Mouse (Mus musculus) kidney, embryonic 14.5 days (tissue): ENCODE results near the gene Olfr55. TPM values are rescaled to one million over a fixed set of nuclear protein-coding genes. Genes with fewer than 3 reads are reported as not detected.
"Not testable (repeated sequence)": the region's sequence is repeated elsewhere in the genome, so short reads cannot be mapped to it uniquely, and the experiment has no call there.

Source experiments
- ATAC-seq: fragments of 200-750 bp; cut with Nextera tagmentation; 2 replicates; pipeline ENCODE4 v1.8.0; 2017; ENCODE audit warnings: moderate number of reproducible peaks, mild to moderate bottlenecking, moderate TSS enrichment, moderate library complexity; ENCODE audit not compliant: low FRiP score, low TSS enrichment
- H3K27ac ChIP-seq: fragments of 300-500 bp; sonication (generic); 2 replicates; pipeline ENCODE4 v1.5.1; 2014; ENCODE audit warnings: low read depth, mild to moderate bottlenecking, low read length, moderate library complexity, mixed read lengths
- H3K27me3 ChIP-seq: fragments of 300-500 bp; sonication (generic); 2 replicates; pipeline ENCODE4 v1.6.1; 2014; ENCODE audit warnings: mild to moderate bottlenecking, low read length; ENCODE audit not compliant: control insufficient read depth, insufficient read depth
- H3K36me3 ChIP-seq: fragments of 300-500 bp; sonication (generic); 2 replicates; pipeline ENCODE4 v1.6.1; 2014; ENCODE audit warnings: low read length, mixed read lengths; ENCODE audit not compliant: control insufficient read depth, insufficient read depth
- H3K4me1 ChIP-seq: fragments of 300-500 bp; sonication (generic); 2 replicates; pipeline ENCODE4 v1.6.1; 2014; ENCODE audit warnings: low read length, mixed read lengths; ENCODE audit not compliant: control insufficient read depth, insufficient read depth
- H3K4me2 ChIP-seq: fragments of 300-500 bp; sonication (generic); replicated peaks from 2 replicates; pipeline ENCODE4 v1.6.1; 2014; ENCODE audit warnings: low read depth, mild to moderate bottlenecking, low read length
- H3K4me3 ChIP-seq: fragments of 300-500 bp; sonication (generic); 2 replicates; pipeline ENCODE4 v1.5.1; 2014; ENCODE audit warnings: mild to moderate bottlenecking, low read length
- H3K9ac ChIP-seq: fragments of 300-500 bp; sonication (generic); 2 replicates; pipeline ENCODE4 v1.6.1; 2014; ENCODE audit warnings: low read depth, mild to moderate bottlenecking, low read length, moderate library complexity
- H3K9me3 ChIP-seq: fragments of 300-500 bp; sonication (generic); 2 replicates; pipeline ENCODE4 v1.6.1; 2016; ENCODE audit warnings: low read length; ENCODE audit not compliant: control insufficient read depth
- WGBS: fragments of 180-500 bp; shearing (Covaris S2); extraction: QIAGEN DNeasy Blood & Tissue Kit; methylation state at CpG from one replicate; pipeline ENCODE4 v1.1.7; 2014; 5-methylcytosine and 5-hydroxymethylcytosine counted together
- polyA plus RNA-seq: library from polyadenylated mRNA; unstranded; fragments of >200 nt; fragmentation: Nextera tagmentation; extraction: Ambion mirVana; gene quantifications from 2 replicates; pipeline ENCODE4 v1.2.1, GENCODE M21; 2014

The Olfr55 gene
- not detected in 2 replicates for polyA plus RNA-seq

GRCm38 (mm10) chr17:33168147-33168546, at the start of gene Olfr55:
TSS of gene Olfr55 (plus strand) at chr17:33168447.
- not testable (repeated sequence) for H3K4me3 ChIP-seq, H3K9me3 ChIP-seq, H3K4me2 ChIP-seq, H3K9ac ChIP-seq, H3K27ac ChIP-seq, ATAC-seq, H3K27me3 ChIP-seq, H3K36me3 ChIP-seq, H3K4me1 ChIP-seq
- WGBS, result 80% methylated on average over 1 of the region's 1 CpGs

DNA sequence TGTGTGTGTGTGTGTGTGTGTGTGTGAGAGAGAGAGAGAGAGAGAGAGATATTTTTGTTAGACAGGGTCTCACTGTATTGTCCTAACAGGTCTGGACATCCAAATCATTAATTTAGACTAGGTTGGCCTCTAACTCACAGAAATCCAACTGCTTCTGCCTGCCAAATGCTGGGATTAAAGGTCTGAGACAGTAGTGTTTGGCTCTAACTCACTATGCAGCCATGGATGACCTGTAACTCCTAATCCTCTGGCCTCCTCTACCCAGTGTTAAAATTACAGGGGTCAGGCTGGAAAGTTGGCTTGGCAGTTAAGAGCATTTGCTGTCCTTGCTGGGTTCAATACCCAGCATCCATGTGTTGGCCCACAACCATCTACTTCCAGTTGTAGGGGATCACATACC, 43.7 kb upstream of the Olfr55 start:
- ATAC-seq, result no peak
- Histone ChIP-seq H3K4me3 (no peak overlapping the region), H3K4me2 (no peak overlapping the region)

GRCm38 (mm10) chr17:33126257-33126656, 42.0 kb upstream of the Olfr55 start:
- H3K4me1 ChIP-seq, result no peaks in the 10 kb centered on the region
- no peaks in the 10 kb centered on the region for H3K9me3 ChIP-seq
- no peak overlapping the region for H3K27ac ChIP-seq
- H3K4me3 ChIP-seq, result no peak overlapping the region
- 70% methylated on average over 2 of the region's 2 CpGs for WGBS
- no peaks in the 10 kb centered on the region for H3K36me3 ChIP-seq
- no peak overlapping the region for H3K4me2 ChIP-seq
- H3K27me3 ChIP-seq, result no peaks in the 10 kb centered on the region
- ATAC-seq, result no peak
- H3K9ac ChIP-seq, result no peak overlapping the region

More for the DNA sequence above, 43.7 kb upstream of the Olfr55 start:
- Histone ChIP-seq H3K27ac (no peak overlapping the region), H3K9me3 (no peaks in the 10 kb centered on the region), H3K9ac (no peak overlapping the region), H3K36me3 (no peaks in the 10 kb centered on the region), H3K27me3 (no peaks in the 10 kb centered on the region), H3K4me1 (no peaks in the 10 kb centered on the region)

- Histone ChIP-seq H3K27ac (no peak within 1 kb of the TSS), H3K9ac (no peak within 1 kb of the TSS), H3K36me3 (no peaks in the 10 kb centered on the region), H3K4me2 (no peak within 1 kb of the TSS), H3K4me3 (no peak within 1 kb of the TSS), H3K4me1 (no peaks in the 10 kb centered on the region), H3K27me3 (no peaks in the 10 kb centered on the region), H3K9me3 (no peaks in the 10 kb centered on the region)
- ATAC-seq, result no peak
- 74% methylated on average over 18 of the region's 18 CpGs for WGBS
These were observed 28.9 kb upstream of the Olfr55 start, which contains the start of gene Morc2b for GRCm38 (mm10) chr17:33139261-33139820. TSS of gene Morc2b (minus strand) at chr17:33139683.

DNA sequence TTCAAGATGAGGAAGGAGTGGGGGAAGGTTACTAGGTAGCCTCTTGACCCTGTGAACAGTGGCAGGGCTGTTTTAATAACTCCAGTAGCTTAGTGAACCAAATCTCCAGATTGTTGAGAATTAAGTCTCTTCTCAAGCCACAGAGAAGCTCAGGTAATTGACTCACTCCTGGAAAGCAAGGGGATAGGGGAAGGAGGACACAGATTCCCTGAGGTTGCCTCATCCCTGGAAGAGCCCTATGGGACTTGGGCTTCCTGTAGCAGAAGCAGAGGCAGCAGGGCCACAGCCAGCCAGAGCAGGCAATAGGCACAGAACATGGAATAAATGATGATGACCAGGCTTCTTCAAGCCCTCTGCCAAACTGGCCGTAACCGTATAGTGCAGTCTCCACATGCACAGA, 22.8 kb downstream of the Olfr55 start, which contains the start of gene Olfr239:
Gene Olfr239 (plus strand): TSS at position 301 of the 400 bp plus-strand sequence.
- H3K4me3 ChIP-seq, H3K27ac ChIP-seq, H3K9me3 ChIP-seq, ATAC-seq, H3K27me3 ChIP-seq, H3K4me1 ChIP-seq, H3K9ac ChIP-seq, H3K4me2 ChIP-seq, H3K36me3 ChIP-seq: not testable (repeated sequence)
- no CpG with 5 or more reads among the region's 2 CpGs for WGBS

DNA sequence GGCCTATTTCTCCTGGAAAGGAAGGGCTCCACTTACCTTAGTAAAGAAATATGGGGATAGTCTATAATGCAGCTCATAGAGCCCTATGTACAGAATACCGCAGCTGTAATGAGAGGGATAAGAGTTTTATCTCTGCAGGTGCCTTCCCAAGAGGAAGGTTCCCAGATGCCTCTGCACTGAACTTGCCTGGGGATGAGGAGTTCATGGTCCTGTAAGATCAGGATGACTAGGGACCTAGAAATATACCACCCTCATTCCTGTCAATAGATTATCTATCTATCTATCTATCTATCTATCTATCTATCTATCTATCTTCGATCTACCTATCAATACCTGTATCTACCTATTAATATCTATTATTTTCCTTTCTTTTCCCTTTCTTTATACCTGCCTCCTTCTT, 53.3 kb downstream of the Olfr55 start, which contains the start of gene Olfr1564:
Gene Olfr1564 (minus strand): TSS at position 101 of the 400 bp plus-strand sequence.
- ATAC-seq, result no peak
- Histone ChIP-seq H3K27ac (no peak within 1 kb of the TSS), H3K4me3 (no peak within 1 kb of the TSS)

More for the DNA sequence above, 53.3 kb downstream of the Olfr55 start, which contains the start of gene Olfr1564:
- WGBS, result 86% methylated on average over 2 of the region's 2 CpGs
- Histone ChIP-seq H3K27me3 (no peaks in the 10 kb centered on the region), H3K36me3 (no peaks in the 10 kb centered on the region), H3K9ac (no peak within 1 kb of the TSS), H3K9me3 (peaks cover 8% of the 10 kb centered on the region; the same call in 1 of the 2 replicates), H3K4me2 (no peak within 1 kb of the TSS), H3K4me1 (no peaks in the 10 kb centered on the region)

Other genes starting within 250 kb of the Olfr55 start
- 8.4 and 10.3 TPM in 2 replicates for gene Cyp4f13, start 221.0 kb upstream of the Olfr55 start, polyA plus RNA-seq
- gene Zfp472, start 202.6 kb upstream of the Olfr55 start, polyA plus RNA-seq, result 11.0 and 15.4 TPM in 2 replicates
- gene Zfp952, start 175.3 kb upstream of the Olfr55 start, polyA plus RNA-seq, result 7.6 and 13.5 TPM in 2 replicates
- 11.9 and 18.5 TPM in 2 replicates for gene Zfp763, start 135.0 kb upstream of the Olfr55 start, polyA plus RNA-seq
- gene 4921501E09Rik, start 100.4 kb upstream of the Olfr55 start, polyA plus RNA-seq, result not detected in 2 replicates
- gene Zfp563, start 79.1 kb upstream of the Olfr55 start, polyA plus RNA-seq, result 6.4 TPM in 2 replicates
- not detected in 2 replicates for gene Morc2b, start 28.8 kb upstream of the Olfr55 start, polyA plus RNA-seq
- gene Olfr239, start 22.9 kb downstream of the Olfr55 start, polyA plus RNA-seq, result not detected in 2 replicates
- gene Olfr1564, start 53.2 kb downstream of the Olfr55 start, polyA plus RNA-seq, result not detected in 2 replicates
- 14.8 and 21.4 TPM in 2 replicates for gene Zfp955a, start 86.7 kb downstream of the Olfr55 start, polyA plus RNA-seq
- 0.04 TPM in 2 replicates for gene Olfr63, start 96.2 kb downstream of the Olfr55 start, polyA plus RNA-seq
- gene Zfp955b, start 121.1 kb downstream of the Olfr55 start, polyA plus RNA-seq, result 10.0 and 10.7 TPM in 2 replicates
- 15.2 and 16.6 TPM in 2 replicates for gene Zfp81, start 190.4 kb downstream of the Olfr55 start, polyA plus RNA-seq
- gene Zfp101, start 226.2 kb downstream of the Olfr55 start, polyA plus RNA-seq, result 21.4 TPM in 2 replicates